Mouse (Mus musculus) MEL (cell line): ENCODE results near the gene Gpr108. TPM values are rescaled to one million over a fixed set of nuclear protein-coding genes. Genes with fewer than 3 reads are reported as not detected.

Experiments used
- DNase-seq: peaks from one replicate; pipeline ENCODE4 v3.0.0; 2011; ENCODE audit warnings: low read depth, low spot score
- H3K27ac ChIP-seq: 2 replicates; pipeline ENCODE4 v1.5.1; 2012; ENCODE audit warnings: low read depth, mild to moderate bottlenecking, control low read depth, low read length, moderate library complexity; ENCODE audit not compliant: control insufficient read depth
- H3K27me3 ChIP-seq, 2 experiments: fragments of 150-350 bp in 1 of 2; sonication (generic) in 1 of 2; 2 replicates each; pipeline ENCODE4 v1.6.1; 2012; ENCODE audit warnings: low read length in 2 of 2, mild to moderate bottlenecking in 2 of 2, improper control_type of control experiment in 1 of 2, moderate library complexity in 1 of 2; ENCODE audit not compliant: insufficient read depth in 2 of 2, control insufficient read depth in 1 of 2
- H3K36me3 ChIP-seq, 2 experiments: 2 replicates each; pipeline ENCODE4 v1.6.1; 2012 to 2014; ENCODE audit warnings: low read length in 2 of 2, improper control_type of control experiment in 1 of 2, inconsistent platforms in 1 of 2, mild to moderate bottlenecking in 1 of 2; ENCODE audit not compliant: insufficient read depth in 2 of 2, control insufficient read depth in 1 of 2
- H3K4me1 ChIP-seq, 2 experiments: fragments of 150-350 bp in 1 of 2; sonication (generic) in 1 of 2; 2 replicates each; pipeline ENCODE4 v1.6.1; 2012; ENCODE audit warnings: low read length in 2 of 2, improper control_type of control experiment in 1 of 2, mild to moderate bottlenecking in 1 of 2; ENCODE audit not compliant: insufficient read depth in 2 of 2, control insufficient read depth in 1 of 2
- H3K4me3 ChIP-seq, 2 experiments: fragments of 150-350 bp in 1 of 2; sonication (generic) in 1 of 2; 2 replicates each; pipeline ENCODE4 v1.5.1; 2012; ENCODE audit warnings: low read depth in 2 of 2, low read length in 2 of 2, mild to moderate bottlenecking in 2 of 2, moderate library complexity in 2 of 2, control low read depth in 1 of 2, improper control_type of control experiment in 1 of 2; ENCODE audit not compliant: control insufficient read depth in 1 of 2, insufficient read depth in 1 of 2
- H3K79me2 ChIP-seq: 2 replicates; pipeline ENCODE4 v1.6.1; 2012; ENCODE audit warnings: mild to moderate bottlenecking, low read length, moderate library complexity; ENCODE audit not compliant: control insufficient read depth, poor library complexity, insufficient read depth
- H3K9ac ChIP-seq: 2 replicates; pipeline ENCODE4 v1.6.1; 2012; ENCODE audit warnings: low read depth, mild to moderate bottlenecking, control low read depth, low read length, moderate library complexity; ENCODE audit not compliant: control insufficient read depth, poor library complexity, severe bottlenecking
- H3K9me3 ChIP-seq: fragments of 150-350 bp; sonication (generic); replicated peaks from 2 replicates; pipeline ENCODE4 v1.6.1; 2012; ENCODE audit warnings: mild to moderate bottlenecking, low read length, improper control_type of control experiment, moderate library complexity; ENCODE audit not compliant: insufficient read depth
- CHD2 ChIP-seq: IDR thresholded peaks from 2 replicates; pipeline ENCODE4 v1.6.1; 2011; ENCODE audit warnings: low read length, improper control_type of control experiment
- CTCF ChIP-seq, 3 experiments: IDR thresholded peaks in 2 of 3; conservative IDR thresholded peaks in 1 of 3; 2 replicates each; pipeline ENCODE4 v1.5.1; 2011 to 2012; ENCODE audit warnings: low read length in 3 of 3, low read depth in 2 of 3, mild to moderate bottlenecking in 2 of 3, improper control_type of control experiment in 1 of 3, inconsistent platforms in 1 of 3, mixed read lengths in 1 of 3, moderate library complexity in 1 of 3; ENCODE audit not compliant: control insufficient read depth in 1 of 3, insufficient read depth in 1 of 3, poor library complexity in 1 of 3, severe bottlenecking in 1 of 3
- EP300 ChIP-seq, 2 experiments: IDR thresholded peaks; 2 replicates each; pipeline ENCODE4 v1.6.1; 2011; ENCODE audit warnings: improper control_type of control experiment in 2 of 2, low read length in 2 of 2, low read depth in 1 of 2, mild to moderate bottlenecking in 1 of 2
- KAT2A ChIP-seq: conservative IDR thresholded peaks from 2 replicates; pipeline ENCODE4 v1.6.1; 2012; ENCODE audit warnings: low read depth, low read length, improper control_type of control experiment, inconsistent platforms
- MAFK ChIP-seq: IDR thresholded peaks from 2 replicates; pipeline ENCODE4 v1.6.1; 2011; ENCODE audit warnings: low read depth, mild to moderate bottlenecking, low read length, improper control_type of control experiment, borderline replicate concordance
- MAX ChIP-seq: IDR thresholded peaks from 2 replicates; pipeline ENCODE4 v1.6.1; 2011; ENCODE audit warnings: low read length, improper control_type of control experiment
- MXI1 ChIP-seq: IDR thresholded peaks from 2 replicates; pipeline ENCODE4 v1.6.1; 2011; ENCODE audit warnings: mild to moderate bottlenecking, low read depth, low read length, improper control_type of control experiment
- MYB ChIP-seq: IDR thresholded peaks from 2 replicates; pipeline ENCODE4 v1.6.1; 2011; ENCODE audit warnings: mild to moderate bottlenecking, low read depth, low read length, improper control_type of control experiment
- NELFE ChIP-seq: IDR thresholded peaks from 2 replicates; pipeline ENCODE4 v1.6.1; 2011; ENCODE audit warnings: low read depth, low read length, improper control_type of control experiment
- POLR2AphosphoS2 ChIP-seq: IDR thresholded peaks from 2 replicates; pipeline ENCODE4 v1.6.1; 2011; ENCODE audit warnings: low read length, improper control_type of control experiment
- POLR2AphosphoS5 ChIP-seq: IDR thresholded peaks from 2 replicates; pipeline ENCODE4 v1.6.1; 2012; ENCODE audit warnings: low read depth, borderline replicate concordance, mild to moderate bottlenecking, inconsistent platforms, low read length, moderate library complexity, mixed read lengths
- RAD21 ChIP-seq: IDR thresholded peaks from 2 replicates; pipeline ENCODE4 v1.6.1; 2011; ENCODE audit warnings: mild to moderate bottlenecking, low read depth, low read length, improper control_type of control experiment
- SIN3A ChIP-seq: IDR thresholded peaks from 2 replicates; pipeline ENCODE4 v1.6.1; 2012; ENCODE audit warnings: low read length, improper control_type of control experiment, inconsistent platforms
- SMC3 ChIP-seq: IDR thresholded peaks from 2 replicates; pipeline ENCODE4 v1.6.1; 2011; ENCODE audit warnings: low read depth, low read length, improper control_type of control experiment
- TCF12 ChIP-seq: IDR thresholded peaks from 2 replicates; pipeline ENCODE4 v1.6.1; 2014; ENCODE audit warnings: low read depth, mild to moderate bottlenecking, inconsistent platforms, low read length, improper control_type of control experiment, moderate library complexity
- UBTF ChIP-seq: IDR thresholded peaks from 2 replicates; pipeline ENCODE4 v1.6.1; 2012; ENCODE audit warnings: low read depth, mild to moderate bottlenecking, inconsistent platforms, low read length, improper control_type of control experiment, moderate library complexity, borderline replicate concordance; ENCODE audit not compliant: insufficient read depth
- ZC3H11A ChIP-seq: IDR thresholded peaks from 2 replicates; pipeline ENCODE4 v1.6.1; 2012; ENCODE audit warnings: low read depth, mild to moderate bottlenecking, inconsistent platforms, low read length, improper control_type of control experiment
- polyA plus RNA-seq, 2 experiments: library from polyadenylated mRNA; stranded (reverse) in 1 of 2; unstranded in 1 of 2; fragments of >175 nt in 1 of 2; fragments of >200 nt in 1 of 2; gene quantifications; 2 replicates each; pipeline versions ENCODE4 v1.2.1 to v1.2.4; 2012; ENCODE audit warnings: low replicate concordance in 2 of 2, low read depth in 1 of 2; ENCODE audit not compliant: insufficient read length in 2 of 2, insufficient read depth in 1 of 2, missing spikeins in 1 of 2
- total RNA-seq: library from RNA; depleted of rRNA; stranded (reverse); fragments of 300-350 nt; gene quantifications from 2 replicates; pipeline ENCODE4 v1.2.3, GENCODE M21; 2012

Gene Gpr108
- total and polyA plus RNA-seq, 3 experiments = 21.8 to 35.9 TPM; not detected in 1

DNA sequence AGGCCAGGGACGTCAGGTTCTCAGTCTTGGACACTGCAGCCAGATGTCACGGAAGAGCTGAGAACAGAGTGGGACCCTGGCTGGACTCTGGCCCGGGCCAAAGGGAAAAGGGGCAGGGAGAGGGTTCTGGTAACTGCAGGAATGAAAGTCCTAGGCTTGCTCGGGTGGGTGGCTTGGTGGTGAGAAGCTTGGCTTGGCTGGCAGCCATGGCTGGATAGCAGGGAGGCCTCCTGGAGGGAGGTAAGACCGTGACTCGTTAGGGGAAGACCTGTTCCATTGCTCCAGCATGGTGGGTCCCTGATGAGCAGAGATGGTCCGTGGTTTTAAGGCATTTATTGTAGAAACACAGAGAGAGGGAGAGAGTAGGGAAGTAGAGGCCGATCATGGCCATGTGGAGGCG, 23.1 kb upstream of the Gpr108 start:
- peak overlapping the region; percentile 12 to 31; a peak in 1 of 4 replicates for H3K4me3 ChIP-seq
- H3K27ac ChIP-seq = no peak overlapping the region
- no peaks in the 10 kb centered on the region for H3K27me3 ChIP-seq
- H3K9ac ChIP-seq = peak overlapping the region; percentile 42
- H3K36me3 ChIP-seq = peaks cover 0 to 2% of the 10 kb centered on the region in 2 experiments; a peak in 1 of 4 replicates
- no peak for TF ChIP-seq RAD21
- no peak for TF ChIP-seq CHD2
- no peak for TF ChIP-seq ZC3H11A
- no peak for TF ChIP-seq TCF12
- TF ChIP-seq MXI1 = no peak
- TF ChIP-seq SMC3 = no peak
- TF ChIP-seq NELFE = no peak
- TF ChIP-seq POLR2AphosphoS5 = no peak
- no peak for TF ChIP-seq POLR2AphosphoS2
- TF ChIP-seq CTCF (IDR thresholded peaks at IDR 0.05 in 2 of 3, conservative IDR thresholded peaks at IDR 0.05 in 1 of 3; ENCODE audit: control insufficient read depth in 1 of 3, insufficient read depth in 1 of 3, low read depth in 2 of 3, low read length in 3 of 3, poor library complexity in 1 of 3, severe bottlenecking in 1 of 3) = no peak
- no peak for TF ChIP-seq SIN3A
- no peak for TF ChIP-seq MAFK
- no peak for TF ChIP-seq EP300 (IDR thresholded peaks at IDR 0.05; ENCODE audit: low read depth in 1 of 2, low read length in 2 of 2)
- TF ChIP-seq UBTF = no peak
- no peak for TF ChIP-seq MYB
- TF ChIP-seq KAT2A = no peak
- peaks cover 0 to 8% of the 10 kb centered on the region in 2 experiments; a peak in 2 of 4 replicates for H3K4me1 ChIP-seq
- no peaks in the 10 kb centered on the region for H3K9me3 ChIP-seq
- DNase-seq = peak; percentile 44
- no peaks in the 10 kb centered on the region for H3K79me2 ChIP-seq

DNA sequence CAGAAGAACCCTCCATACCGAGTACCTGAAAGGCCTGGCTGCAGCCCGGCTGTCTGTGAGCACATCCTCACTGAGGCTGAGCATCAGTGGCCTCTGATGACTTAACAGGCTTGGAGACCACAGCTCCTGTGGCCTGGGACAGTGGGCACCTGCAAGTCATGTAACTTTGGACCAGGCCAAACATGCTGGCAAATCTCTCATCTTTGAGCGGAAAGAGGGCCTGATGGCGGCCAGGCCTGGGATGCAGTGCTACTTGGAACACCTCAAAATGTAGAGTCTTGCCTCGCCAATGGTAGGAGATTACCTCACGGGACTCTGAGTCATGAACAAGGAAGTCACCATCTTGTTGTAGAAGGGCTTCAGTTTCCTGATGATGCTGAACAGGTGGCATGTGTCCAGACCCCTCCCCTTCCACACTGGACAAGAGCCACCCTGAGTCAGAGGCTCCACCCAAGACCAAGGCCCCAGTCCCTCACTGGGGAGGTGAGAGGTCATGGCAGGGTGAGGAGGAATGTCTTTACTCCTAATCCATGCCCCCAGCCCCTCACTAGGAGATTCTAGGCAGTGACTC, 19.4 kb upstream of the Gpr108 start:
- Histone ChIP-seq H3K4me1 (peaks cover 0 to 13% of the 10 kb centered on the region in 2 experiments; a peak in 3 of 4 replicates), H3K36me3 (peaks cover 0 to 4% of the 10 kb centered on the region in 2 experiments; a peak in 1 of 4 replicates), H3K9me3 (no peaks in the 10 kb centered on the region), H3K27ac (no peak overlapping the region), H3K79me2 (no peaks in the 10 kb centered on the region), H3K27me3 (no peaks in the 10 kb centered on the region), H3K9ac (no peak overlapping the region), H3K4me3 (no peak overlapping the region)
- no peak for DNase-seq
- TF ChIP-seq POLR2AphosphoS2 (no peak), MAX (no peak)
